Mouse (Mus musculus) CH12.LX (cell line): ENCODE measurements around the gene Bclaf1. TPM values are rescaled to one million over a fixed set of nuclear protein-coding genes. Genes with fewer than 3 reads are reported as not detected.

ENCODE experiments used
- DNase-seq: peaks from one replicate; pipeline ENCODE4 v3.0.0-alpha.2; 2013; ENCODE audit errors: extremely low read depth
- H3K27ac ChIP-seq: 2 replicates; pipeline ENCODE4 v1.5.1; 2012; ENCODE audit warnings: low read depth, mild to moderate bottlenecking, control low read depth, moderate library complexity; ENCODE audit not compliant: insufficient read depth
- H3K27me3 ChIP-seq: replicated peaks from 2 replicates; pipeline ENCODE3; 2012; ENCODE audit warnings: inconsistent platforms
- H3K36me3 ChIP-seq, 2 experiments: replicated peaks in 1 of 2; 2 replicates each; pipeline versions ENCODE3 to v1.6.1; 2012; ENCODE audit warnings: inconsistent platforms in 1 of 2, low read length in 1 of 2, mild to moderate bottlenecking in 1 of 2, mixed read lengths in 1 of 2, moderate library complexity in 1 of 2; ENCODE audit not compliant: control insufficient read depth in 1 of 2, insufficient read depth in 1 of 2
- H3K4me1 ChIP-seq, 2 experiments: 2 replicates each; pipeline ENCODE4 v1.6.1; 2012; ENCODE audit warnings: inconsistent platforms in 1 of 2, moderate library complexity in 1 of 2; ENCODE audit not compliant: insufficient read depth in 2 of 2, control insufficient read depth in 1 of 2
- H3K4me2 ChIP-seq: 2 replicates; pipeline ENCODE4 v1.6.1; 2012; ENCODE audit warnings: low read depth, mild to moderate bottlenecking, control low read depth; ENCODE audit not compliant: poor library complexity, insufficient read depth, severe bottlenecking
- H3K4me3 ChIP-seq, 3 experiments: fragments of 150-350 bp in 1 of 3; sonication (generic) in 1 of 3; replicated peaks in 1 of 3; 2 replicates each; pipeline versions ENCODE3 to v1.5.1; 2011 to 2012; ENCODE audit warnings: low read depth in 2 of 3, low read length in 2 of 3, mild to moderate bottlenecking in 2 of 3, moderate library complexity in 2 of 3, control low read depth in 1 of 3, improper control_type of control experiment in 1 of 3, inconsistent platforms in 1 of 3, mixed read lengths in 1 of 3; ENCODE audit not compliant: poor library complexity in 1 of 3
- H3K79me2 ChIP-seq: replicated peaks from 2 replicates; pipeline ENCODE4 v1.6.1; 2012; ENCODE audit warnings: mild to moderate bottlenecking, moderate library complexity; ENCODE audit not compliant: control insufficient read depth, poor library complexity, insufficient read depth, severe bottlenecking; ENCODE audit errors: extremely low read depth
- H3K9ac ChIP-seq: 2 replicates; pipeline ENCODE4 v1.6.1; 2012; ENCODE audit warnings: low read depth, mild to moderate bottlenecking, control low read depth, moderate library complexity; ENCODE audit not compliant: insufficient read depth
- H3K9me3 ChIP-seq: replicated peaks from 2 replicates; pipeline ENCODE3; 2012; ENCODE audit warnings: low read length, inconsistent platforms, mixed read lengths
- BHLHE40 ChIP-seq: IDR thresholded peaks from 2 replicates; pipeline ENCODE4 v1.6.1; 2011; ENCODE audit warnings: mild to moderate bottlenecking, low read depth, low read length, improper control_type of control experiment
- CHD2 ChIP-seq: IDR thresholded peaks from 2 replicates; pipeline ENCODE4 v1.6.1; 2011; ENCODE audit warnings: low read length, improper control_type of control experiment
- CTCF ChIP-seq, 2 experiments: IDR thresholded peaks in 1 of 2; conservative IDR thresholded peaks in 1 of 2; 2 replicates each; pipeline ENCODE4 v1.5.1; 2011 to 2012; ENCODE audit warnings: low read depth in 2 of 2, low read length in 2 of 2, improper control_type of control experiment in 1 of 2, inconsistent platforms in 1 of 2, mild to moderate bottlenecking in 1 of 2, moderate library complexity in 1 of 2
- E2F4 ChIP-seq: IDR thresholded peaks from 2 replicates; pipeline ENCODE4 v1.6.1; 2011; ENCODE audit warnings: low read depth, low read length, improper control_type of control experiment; ENCODE audit not compliant: insufficient replicate concordance
- ELF1 ChIP-seq: IDR thresholded peaks from 2 replicates; pipeline ENCODE4 v1.6.1; 2014; ENCODE audit warnings: low read depth, mild to moderate bottlenecking, inconsistent platforms, low read length, improper control_type of control experiment
- EP300 ChIP-seq: IDR thresholded peaks from 2 replicates; pipeline ENCODE4 v1.6.1; 2011; ENCODE audit warnings: low read length, improper control_type of control experiment
- JUN ChIP-seq: IDR thresholded peaks from 2 replicates; pipeline ENCODE4 v1.6.1; 2011; ENCODE audit warnings: low read depth, mild to moderate bottlenecking, low read length, improper control_type of control experiment, moderate library complexity; ENCODE audit not compliant: insufficient read depth
- KAT2A ChIP-seq: IDR thresholded peaks from 2 replicates; pipeline ENCODE4 v1.6.1; 2012; ENCODE audit warnings: low read length, improper control_type of control experiment, inconsistent platforms; ENCODE audit not compliant: insufficient replicate concordance
- MAFK ChIP-seq: IDR thresholded peaks from 2 replicates; pipeline ENCODE4 v1.6.1; 2011; ENCODE audit warnings: low read length, improper control_type of control experiment; ENCODE audit not compliant: insufficient replicate concordance
- MAZ ChIP-seq: IDR thresholded peaks from 2 replicates; pipeline ENCODE4 v1.6.1; 2012; ENCODE audit warnings: low read depth, mild to moderate bottlenecking, inconsistent platforms, low read length, improper control_type of control experiment, moderate library complexity
- MYC ChIP-seq: IDR thresholded peaks from 2 replicates; pipeline ENCODE4 v1.6.1; 2011; ENCODE audit warnings: low read depth, mild to moderate bottlenecking, improper control_type of control experiment, low read length
- NELFE ChIP-seq: IDR thresholded peaks from 2 replicates; pipeline ENCODE4 v1.6.1; 2011; ENCODE audit warnings: low read depth, low read length, improper control_type of control experiment
- SIN3A ChIP-seq: IDR thresholded peaks from 2 replicates; pipeline ENCODE4 v1.6.1; 2012; ENCODE audit warnings: low read length, improper control_type of control experiment, inconsistent platforms
- SMC3 ChIP-seq: IDR thresholded peaks from 2 replicates; pipeline ENCODE4 v1.6.1; 2011; ENCODE audit warnings: low read depth, low read length, improper control_type of control experiment
- TBP ChIP-seq: conservative IDR thresholded peaks from 2 replicates; pipeline ENCODE4 v1.6.1; 2011; ENCODE audit warnings: low read depth, low read length, improper control_type of control experiment
- USF2 ChIP-seq: conservative IDR thresholded peaks from 2 replicates; pipeline ENCODE4 v1.6.1; 2011; ENCODE audit warnings: low read depth, low read length, improper control_type of control experiment
- ZKSCAN1 ChIP-seq: IDR thresholded peaks from 2 replicates; pipeline ENCODE4 v1.6.1; 2012; ENCODE audit warnings: low read depth, inconsistent platforms, low read length, improper control_type of control experiment, borderline replicate concordance
- ZMIZ1 ChIP-seq: IDR thresholded peaks from 2 replicates; pipeline ENCODE4 v1.6.1; 2012; ENCODE audit warnings: low read depth, mild to moderate bottlenecking, inconsistent platforms, low read length, improper control_type of control experiment
- dilution Hi-C: fragments of 300-500 bp; cut with MboI; formaldehyde crosslinking; loops from 2 replicates; pipeline ENCODE4 v1.14.3; 2020; ENCODE audit warnings: low sequenced_read_pairs; ENCODE audit not compliant: extremely low pct_unique_long_range_greater_than_20kb, extremely low pct_ligation_motif_present
- in situ Hi-C: fragments of 300-500 bp; cut with MboI; formaldehyde crosslinking; loops from 3 replicates; pipeline ENCODE4 v1.14.3; 2019; ENCODE audit warnings: low sequenced_read_pairs, low pct_ligation_motif_present, low pct_unique_long_range_greater_than_20kb, mixed read lengths
- polyA plus RNA-seq: library from polyadenylated mRNA; unstranded; fragments of >175 nt; gene quantifications from 2 replicates; pipeline ENCODE4 v1.2.1, GENCODE M21; 2012; ENCODE audit warnings: low read depth; ENCODE audit not compliant: insufficient read length
- total RNA-seq, 2 experiments: library from RNA; depleted of rRNA; stranded (reverse); fragments of 300-350 nt in 1 of 2; fragments of >200 nt in 1 of 2; gene quantifications; 2 replicates each; pipeline ENCODE4 v1.2.3; 2012 to 2014

Gene Bclaf1
- total and polyA plus RNA-seq, 3 experiments, result 84.2 to 242 (median 186) TPM

- TF ChIP-seq JUN, result no peak
- TF ChIP-seq NELFE, result no peak
- TF ChIP-seq SIN3A, result peak; percentile 78
- no peak for TF ChIP-seq TBP
- 0 out of 2 replicates have a peak, but pooled peaks have one; percentile 27 for TF ChIP-seq MYC
- no peak for TF ChIP-seq MAFK
- TF ChIP-seq CHD2, result no peak
- TF ChIP-seq CTCF (conservative IDR thresholded peaks at IDR 0.05 in 1 of 2, IDR thresholded peaks at IDR 0.05 in 1 of 2; ENCODE audit: low read depth in 2 of 2, low read length in 2 of 2), result peak; percentile 77 to 85
- no peak for TF ChIP-seq ZKSCAN1
- no peak for TF ChIP-seq ELF1
- no peak for TF ChIP-seq KAT2A
- TF ChIP-seq EP300, result no peak
Observed at GRCm38 (mm10) chr10:20361542-20362449, 49.5 kb downstream of the Bclaf1 start (continued).

- dilution Hi-C loops (no loop called here), in situ Hi-C loops (no loop called here)
- TF ChIP-seq SMC3 (no peak), BHLHE40 (no peak), USF2 (no peak), ZMIZ1 (no peak), E2F4 (no peak), CHD2 (no peak), MAZ (no peak), CTCF (conservative IDR thresholded peaks at IDR 0.05 in 1 of 2, IDR thresholded peaks at IDR 0.05 in 1 of 2; ENCODE audit: low read depth in 2 of 2, low read length in 2 of 2) (no peak), TBP (no peak)
- Histone ChIP-seq H3K4me2 (no peak overlapping the region), H3K27me3 (no peaks in the 10 kb centered on the region), H3K36me3 (peaks cover 17 to 58% of the 10 kb centered on the region in 2 experiments), H3K4me3 (no peak overlapping the region), H3K79me2 (no peaks in the 10 kb centered on the region), H3K4me1 (peaks cover 0 to 9% of the 10 kb centered on the region in 2 experiments; a peak in 2 of 4 replicates), H3K9me3 (no peaks in the 10 kb centered on the region), H3K9ac (no peak overlapping the region), H3K27ac (no peak overlapping the region)
- DNase-seq, result no peak
Observed at GRCm38 (mm10) chr10:20362450-20363118, 50.3 kb downstream of the Bclaf1 start.
